Mouse (Mus musculus) liver, embryonic 11.5 days (tissue): Measurements from ENCODE around the gene Cdh24. TPM values are rescaled to one million over a fixed set of nuclear protein-coding genes. Genes with fewer than 3 reads are reported as not detected.

Experiments used
- ATAC-seq: fragments of 200-750 bp; cut with Nextera tagmentation; replicated peaks from 2 replicates; pipeline ENCODE4 v1.8.0; 2017; ENCODE audit warnings: moderate number of reproducible peaks, mild to moderate bottlenecking, moderate TSS enrichment, moderate library complexity; ENCODE audit not compliant: low FRiP score
- DNase-seq: peaks from one replicate; pipeline ENCODE4 v3.0.0-alpha.2; 2017; ENCODE audit warnings: low spot score
- H3K27ac ChIP-seq: fragments of 300-500 bp; sonication (generic); 2 replicates; pipeline ENCODE4 v1.5.1; 2014; ENCODE audit warnings: mild to moderate bottlenecking, low read depth, low read length, control low read depth
- H3K27me3 ChIP-seq: fragments of 300-500 bp; sonication (generic); replicated peaks from 2 replicates; pipeline ENCODE4 v1.6.1; 2014; ENCODE audit warnings: low read length, mixed read lengths; ENCODE audit not compliant: control insufficient read depth, insufficient read depth
- H3K36me3 ChIP-seq: fragments of 300-500 bp; sonication (generic); 2 replicates; pipeline ENCODE4 v1.6.1; 2014; ENCODE audit warnings: mild to moderate bottlenecking, low read length, moderate library complexity, mixed read lengths; ENCODE audit not compliant: control insufficient read depth, insufficient read depth
- H3K4me1 ChIP-seq: fragments of 300-500 bp; sonication (generic); replicated peaks from 2 replicates; pipeline ENCODE4 v1.6.1; 2014; ENCODE audit warnings: low read length, mixed read lengths; ENCODE audit not compliant: control insufficient read depth, insufficient read depth
- H3K4me2 ChIP-seq: fragments of 300-500 bp; sonication (generic); 2 replicates; pipeline ENCODE4 v1.6.1; 2014; ENCODE audit warnings: mild to moderate bottlenecking, control low read depth, moderate library complexity
- H3K4me3 ChIP-seq: fragments of 300-500 bp; sonication (generic); 2 replicates; pipeline ENCODE4 v1.5.1; 2014; ENCODE audit warnings: low read depth, low read length, control low read depth
- H3K9ac ChIP-seq: fragments of 300-500 bp; sonication (generic); 2 replicates; pipeline ENCODE4 v1.6.1; 2014; ENCODE audit warnings: low read depth, low read length, control low read depth
- H3K9me3 ChIP-seq: fragments of 300-500 bp; sonication (generic); 2 replicates; pipeline ENCODE4 v1.6.1; 2016; ENCODE audit warnings: low read length, inconsistent platforms, mixed read lengths; ENCODE audit not compliant: control insufficient read depth
- WGBS: fragments of 180-500 bp; shearing (Covaris S2); extraction: QIAGEN DNeasy Blood & Tissue Kit; methylation state at CpG from one replicate; pipeline ENCODE4 v1.1.7; 2014; 5-methylcytosine and 5-hydroxymethylcytosine counted together
- polyA plus RNA-seq: library from polyadenylated mRNA; unstranded; fragments of >200 nt; fragmentation: Nextera tagmentation; extraction: Ambion mirVana; gene quantifications from 2 replicates; pipeline ENCODE4 v1.2.1, GENCODE M21; 2014

Gene Cdh24
- polyA plus RNA-seq, 1 experiment from 2014 or later: 1.9 TPM

DNA sequence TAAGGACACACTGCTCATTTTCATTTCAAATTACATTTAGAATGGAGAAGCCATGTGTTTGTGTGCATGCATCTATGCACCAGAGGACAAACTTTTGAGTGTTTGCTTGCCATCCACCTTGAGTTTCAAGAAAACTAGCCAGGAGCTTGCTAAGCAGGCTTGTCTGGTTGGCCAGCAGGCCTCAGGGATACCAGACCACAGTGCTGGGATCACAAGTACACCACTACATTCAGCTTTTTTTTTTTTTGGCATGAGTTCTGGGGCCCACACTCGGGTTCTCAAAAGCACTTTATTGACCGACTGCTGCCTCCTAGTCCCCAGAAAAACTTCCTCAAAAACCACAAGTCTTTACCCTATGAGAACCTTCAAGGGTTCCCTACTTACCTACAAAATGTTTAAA, 33.2 kb upstream of the Cdh24 start:
- H3K27ac ChIP-seq: no peak overlapping the region
- peaks cover 30% of the 10 kb centered on the region for H3K36me3 ChIP-seq
- DNase-seq: no peak
- no peaks in the 10 kb centered on the region for H3K27me3 ChIP-seq
- H3K9me3 ChIP-seq: no peaks in the 10 kb centered on the region
- no peak overlapping the region for H3K4me3 ChIP-seq
- H3K9ac ChIP-seq: no peak overlapping the region
- H3K4me2 ChIP-seq: no peak overlapping the region
- no peak for ATAC-seq
- 68% methylated on average over 2 of the region's 2 CpGs for WGBS
- H3K4me1 ChIP-seq: 0 out of 2 replicates have a peak, but pooled peaks cover 3% of the 10 kb centered on the region

DNA sequence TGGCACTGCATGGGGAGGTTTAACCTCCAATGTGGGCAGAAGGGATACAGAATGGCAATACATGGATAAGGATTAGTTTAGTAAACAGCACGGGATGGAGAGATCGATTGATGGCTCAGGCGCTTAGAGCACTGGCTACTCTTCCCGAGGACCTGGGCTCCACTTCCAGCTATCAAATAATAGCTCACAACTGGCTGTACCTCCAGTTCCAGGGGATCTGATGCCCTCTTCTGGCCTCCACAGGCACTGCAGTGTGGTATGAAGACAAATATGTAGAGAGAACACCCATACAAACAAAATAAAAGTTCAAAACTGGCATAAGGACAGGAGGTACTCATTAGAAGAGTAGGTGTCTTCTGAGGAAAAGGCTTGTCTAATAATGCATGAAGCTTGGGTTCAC, 28.2 kb upstream of the Cdh24 start:
- H3K9ac ChIP-seq: no peak overlapping the region
- peaks cover 31% of the 10 kb centered on the region for H3K36me3 ChIP-seq
- no peak for ATAC-seq
- no peak for DNase-seq
- H3K4me3 ChIP-seq: no peak overlapping the region
- no peak overlapping the region for H3K4me2 ChIP-seq
- no peaks in the 10 kb centered on the region for H3K9me3 ChIP-seq
- no peaks in the 10 kb centered on the region for H3K27me3 ChIP-seq
- no peaks in the 10 kb centered on the region for H3K4me1 ChIP-seq
- 69% methylated on average over 4 of the region's 4 CpGs for WGBS
- H3K27ac ChIP-seq: no peak overlapping the region

DNA sequence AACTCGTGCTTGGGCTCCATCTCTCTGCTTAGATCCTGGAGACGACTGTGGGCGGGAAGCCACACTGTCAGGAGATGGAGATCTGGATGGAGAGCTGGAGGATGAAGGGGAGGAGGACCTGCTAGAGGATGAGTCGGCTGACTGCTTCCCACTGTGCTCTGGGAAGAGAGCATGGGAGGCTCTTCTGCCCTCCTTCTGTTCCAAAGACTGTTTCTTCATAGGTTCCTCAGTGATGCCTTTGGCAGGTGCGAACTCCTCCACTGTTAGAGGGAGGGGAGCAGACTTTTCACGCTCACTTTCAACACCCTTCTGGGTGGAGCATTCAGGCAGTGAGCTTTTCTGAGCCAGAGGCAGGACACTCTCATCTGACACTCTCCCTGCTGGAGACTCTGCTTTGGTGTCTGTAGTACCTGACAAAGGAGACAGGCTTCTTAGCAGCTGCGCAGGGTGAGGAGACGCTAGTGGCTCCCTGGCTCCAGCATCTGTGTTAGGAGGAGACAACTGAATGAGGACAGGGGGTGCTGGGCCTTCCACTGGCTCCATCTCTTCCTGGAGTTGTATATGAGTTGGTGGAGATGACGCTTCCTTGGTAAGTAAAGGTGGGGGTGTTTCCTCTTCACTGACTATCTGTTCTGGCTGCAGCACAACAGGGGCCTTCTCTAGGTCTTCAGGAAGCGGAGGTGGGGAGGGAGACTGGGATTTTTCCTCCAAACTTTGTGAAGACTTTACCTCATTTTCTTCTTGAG, 23.5 kb upstream of the Cdh24 start:
- Histone ChIP-seq H3K4me2 (no peak overlapping the region), H3K9ac (no peak overlapping the region), H3K27ac (no peak overlapping the region), H3K4me3 (no peak overlapping the region), H3K9me3 (no peaks in the 10 kb centered on the region), H3K27me3 (no peaks in the 10 kb centered on the region), H3K4me1 (no peaks in the 10 kb centered on the region), H3K36me3 (peaks cover 49% of the 10 kb centered on the region)
- DNase-seq: no peak
- 87% methylated on average over 10 of the region's 10 CpGs for WGBS
- ATAC-seq: no peak

DNA sequence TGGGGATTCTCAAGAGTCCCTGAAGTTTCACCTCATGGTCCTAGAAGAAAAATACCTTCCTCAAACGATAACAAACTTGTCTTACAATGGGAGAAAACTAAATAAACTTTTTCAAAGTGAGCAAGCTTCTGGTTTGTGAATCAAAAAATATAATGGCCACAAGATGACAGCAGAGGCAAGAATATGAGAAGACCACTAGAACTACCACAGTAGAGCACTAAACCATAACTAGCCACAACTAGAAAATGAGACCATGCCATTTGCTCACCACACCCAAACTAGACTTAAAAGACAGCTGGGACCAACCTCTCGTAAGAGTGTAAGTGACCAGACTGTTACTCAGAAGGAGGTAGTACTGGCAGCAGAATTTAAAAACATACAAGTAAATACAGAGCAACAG, 18.8 kb upstream of the Cdh24 start:
- WGBS: 91% methylated on average over 2 of the region's 2 CpGs
- H3K36me3 ChIP-seq: peaks cover 48% of the 10 kb centered on the region
- no peak for DNase-seq

DNA sequence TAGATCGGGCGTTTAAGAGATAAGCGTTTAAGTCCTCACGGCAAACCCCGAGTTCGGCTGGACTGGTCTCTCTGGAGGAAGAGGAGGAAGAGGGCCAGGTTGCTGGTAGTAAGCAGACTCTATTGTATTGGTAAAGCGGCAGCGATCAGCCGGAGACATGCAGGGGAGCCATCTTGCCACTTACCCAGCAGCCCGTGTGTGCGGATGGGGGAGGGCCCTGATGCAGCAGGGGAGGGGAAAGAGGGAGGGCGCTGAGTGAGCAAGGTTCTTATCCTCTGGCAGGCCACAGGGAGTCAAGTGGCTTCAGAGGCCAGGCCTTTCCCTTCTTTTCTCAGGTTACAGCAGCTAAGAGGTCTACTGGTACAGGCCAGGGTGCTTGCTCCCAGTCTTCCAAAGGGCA, 12.3 kb upstream of the Cdh24 start:
- no peaks in the 10 kb centered on the region for H3K9me3 ChIP-seq
- H3K4me1 ChIP-seq: peaks cover 27% of the 10 kb centered on the region
- H3K36me3 ChIP-seq: peaks cover 42% of the 10 kb centered on the region
- peak overlapping the region; percentile 88 for H3K4me2 ChIP-seq
- H3K9ac ChIP-seq: peak overlapping the region; percentile 89
- peak overlapping the region; percentile 84 for H3K4me3 ChIP-seq
- no peaks in the 10 kb centered on the region for H3K27me3 ChIP-seq
- DNase-seq: peak; percentile 88
- peak overlapping the region; percentile 89 for H3K27ac ChIP-seq
- WGBS: under 1% methylated on average over 12 of the region's 12 CpGs
- ATAC-seq: peak; percentile 92

More for the DNA sequence above, 18.8 kb upstream of the Cdh24 start:
- no peaks in the 10 kb centered on the region for H3K9me3 ChIP-seq
- H3K4me1 ChIP-seq: no peaks in the 10 kb centered on the region
- no peaks in the 10 kb centered on the region for H3K27me3 ChIP-seq
- no peak overlapping the region for H3K9ac ChIP-seq
- no peak overlapping the region for H3K27ac ChIP-seq
- H3K4me2 ChIP-seq: no peak overlapping the region
- ATAC-seq: no peak
- no peak overlapping the region for H3K4me3 ChIP-seq

DNA sequence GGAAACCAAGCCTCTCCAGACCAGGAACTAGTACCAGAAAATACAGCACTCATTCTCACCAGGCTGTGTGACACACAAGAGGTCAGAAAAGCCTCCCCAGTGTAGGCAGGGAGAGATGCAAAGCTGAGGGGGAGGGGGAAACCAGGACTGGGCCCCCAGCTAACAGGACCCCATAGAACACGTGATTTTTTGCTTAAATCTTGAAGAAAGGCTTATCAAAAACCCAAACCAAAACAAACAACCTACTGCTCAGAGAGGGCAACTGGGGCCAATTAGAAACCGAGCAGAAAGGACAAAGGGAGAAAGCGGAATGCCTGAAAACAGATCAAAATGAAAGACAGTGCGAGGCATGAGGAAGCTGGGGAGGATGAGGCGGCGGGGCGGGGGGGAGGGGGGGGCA, 11.6 kb upstream of the Cdh24 start:
- H3K27me3 ChIP-seq: no peaks in the 10 kb centered on the region
- no peak for ATAC-seq
- H3K4me3 ChIP-seq: peak overlapping the region; percentile 84
- H3K4me2 ChIP-seq: peak overlapping the region; percentile 88
- peaks cover 43% of the 10 kb centered on the region for H3K36me3 ChIP-seq
- under 1% methylated on average over 7 of the region's 7 CpGs for WGBS
- DNase-seq: no peak
- H3K9ac ChIP-seq: peak overlapping the region; percentile 89
- H3K27ac ChIP-seq: peak overlapping the region; percentile 89
- no peaks in the 10 kb centered on the region for H3K9me3 ChIP-seq
- H3K4me1 ChIP-seq: peaks cover 27% of the 10 kb centered on the region

DNA sequence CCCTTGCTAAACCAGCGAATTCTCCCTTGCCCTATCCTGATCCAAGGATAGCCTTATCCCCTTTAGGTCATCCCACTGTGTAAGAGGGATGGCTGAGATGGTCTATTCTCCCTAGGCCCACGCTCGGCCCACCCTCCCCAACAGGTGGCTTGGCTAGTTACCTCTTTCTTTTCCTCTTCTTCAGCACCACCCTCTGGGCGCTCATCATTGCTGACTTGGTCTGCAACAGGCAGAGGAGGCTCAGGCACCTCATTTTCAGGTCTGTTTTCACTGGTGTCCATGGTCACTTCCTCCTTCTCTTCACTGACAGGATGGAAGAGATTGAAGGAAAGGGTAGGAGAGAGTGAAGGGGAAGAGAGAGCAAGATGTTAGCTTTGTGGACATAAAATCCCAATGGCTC, 10.4 kb upstream of the Cdh24 start:
- Histone ChIP-seq H3K4me3 (peak overlapping the region; percentile 16; the same call in 1 of the 2 replicates), H3K9me3 (no peaks in the 10 kb centered on the region), H3K4me2 (peak overlapping the region; percentile 88; the same call in 1 of the 2 replicates), H3K27me3 (no peaks in the 10 kb centered on the region), H3K9ac (no peak overlapping the region), H3K4me1 (peaks cover 27% of the 10 kb centered on the region), H3K27ac (no peak overlapping the region), H3K36me3 (peaks cover 54% of the 10 kb centered on the region)
- DNase-seq (no peak), ATAC-seq (no peak)
- 77% methylated on average over 4 of the region's 4 CpGs for WGBS

DNA sequence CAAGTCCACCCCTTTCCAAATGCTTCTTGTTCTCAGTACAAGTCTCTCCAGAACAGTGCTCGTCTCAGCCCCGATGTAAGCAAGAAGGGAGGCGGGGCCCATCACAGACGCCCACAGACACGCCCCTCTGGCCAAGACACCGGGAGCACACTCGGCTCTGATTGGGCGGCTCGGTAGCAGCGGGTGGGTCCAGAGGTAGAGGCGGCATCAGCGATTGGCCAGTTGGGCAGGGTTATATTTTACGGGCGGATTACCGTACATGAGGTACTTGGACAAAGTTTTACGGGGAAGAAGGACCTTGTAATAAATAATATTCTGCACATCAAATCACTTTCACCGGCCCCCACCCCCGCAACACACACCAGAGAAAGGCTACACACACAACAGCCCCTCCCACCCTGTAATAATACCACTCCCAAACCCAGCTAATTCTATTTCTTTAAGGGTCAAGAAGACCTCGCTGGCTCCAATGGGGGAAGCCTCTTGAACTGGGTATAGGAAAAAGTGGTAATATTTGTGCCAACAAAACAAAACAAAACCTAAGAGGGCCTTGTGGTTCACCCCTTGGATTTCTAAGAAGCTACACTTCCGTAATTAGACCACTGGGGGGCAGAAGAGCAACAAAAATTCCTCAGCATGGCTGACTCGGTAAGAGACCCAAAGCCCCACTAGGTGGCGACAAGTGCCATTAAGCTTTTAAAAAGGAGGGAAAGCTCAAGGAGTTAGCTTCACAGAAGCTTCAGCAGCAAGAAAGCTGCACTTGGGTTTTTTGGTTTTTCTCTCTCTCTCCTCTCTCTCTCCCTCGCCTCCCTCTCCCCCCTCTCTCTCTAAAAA, 9.7 kb upstream of the Cdh24 start:
- Histone ChIP-seq H3K36me3 (peaks cover 56% of the 10 kb centered on the region), H3K4me1 (peaks cover 27% of the 10 kb centered on the region), H3K9me3 (no peaks in the 10 kb centered on the region), H3K27me3 (no peaks in the 10 kb centered on the region), H3K27ac (no peak overlapping the region), H3K9ac (no peak overlapping the region), H3K4me3 (no peak overlapping the region), H3K4me2 (no peak overlapping the region)
- DNase-seq (peak; percentile 70), ATAC-seq (peak; percentile 44)
- 63% methylated on average over 23 of the region's 23 CpGs for WGBS
